Mouse (Mus musculus) neural tube, embryonic 13.5 days (tissue): Measurements from ENCODE around the gene Cep95. TPM values are rescaled to one million over a fixed set of nuclear protein-coding genes. Genes with fewer than 3 reads are reported as not detected.

Experiments used
- ATAC-seq: fragments of 200-750 bp; cut with Nextera tagmentation; 2 replicates; pipeline ENCODE4 v1.8.0; 2017; ENCODE audit warnings: low read depth, mild to moderate bottlenecking, moderate TSS enrichment, moderate library complexity
- H3K27ac ChIP-seq: fragments of 300-500 bp; sonication (generic); replicated peaks from 2 replicates; pipeline ENCODE4 v1.5.1; 2015; ENCODE audit warnings: moderate library complexity, mild to moderate bottlenecking, inconsistent platforms
- H3K27me3 ChIP-seq: fragments of 300-500 bp; sonication (generic); 2 replicates; pipeline ENCODE4 v1.6.1; 2015; ENCODE audit warnings: mild to moderate bottlenecking, inconsistent platforms
- H3K36me3 ChIP-seq: fragments of 300-500 bp; sonication (generic); 2 replicates; pipeline ENCODE4 v1.6.1; 2015; ENCODE audit warnings: mild to moderate bottlenecking, inconsistent platforms
- H3K4me1 ChIP-seq: fragments of 300-500 bp; sonication (generic); replicated peaks from 2 replicates; pipeline ENCODE4 v1.6.1; 2015; ENCODE audit warnings: inconsistent platforms
- H3K4me2 ChIP-seq: fragments of 300-500 bp; sonication (generic); 2 replicates; pipeline ENCODE4 v1.6.1; 2015; ENCODE audit warnings: inconsistent platforms, mild to moderate bottlenecking, moderate library complexity
- H3K4me3 ChIP-seq: fragments of 300-500 bp; sonication (generic); 2 replicates; pipeline ENCODE4 v1.5.1; 2015; ENCODE audit warnings: mild to moderate bottlenecking, inconsistent platforms
- H3K9ac ChIP-seq: fragments of 300-500 bp; sonication (generic); 2 replicates; pipeline ENCODE4 v1.6.1; 2015; ENCODE audit warnings: moderate library complexity, mild to moderate bottlenecking, inconsistent platforms
- H3K9me3 ChIP-seq: fragments of 300-500 bp; sonication (generic); 2 replicates; pipeline ENCODE4 v1.6.1; 2016; ENCODE audit warnings: inconsistent platforms
- WGBS: fragments of 180-500 bp; shearing (Covaris S2); methylation state at CpG from one replicate; pipeline ENCODE4 v1.1.7; 2015; 5-methylcytosine and 5-hydroxymethylcytosine counted together
- polyA plus RNA-seq: library from polyadenylated mRNA; unstranded; fragments of >200 nt; fragmentation: Nextera tagmentation; extraction: Ambion mirVana; gene quantifications from 2 replicates; pipeline ENCODE4 v1.2.1, GENCODE M21; 2015

The Cep95 gene
- polyA plus RNA-seq, 1 experiment from 2014 or later: 18.4 TPM

DNA sequence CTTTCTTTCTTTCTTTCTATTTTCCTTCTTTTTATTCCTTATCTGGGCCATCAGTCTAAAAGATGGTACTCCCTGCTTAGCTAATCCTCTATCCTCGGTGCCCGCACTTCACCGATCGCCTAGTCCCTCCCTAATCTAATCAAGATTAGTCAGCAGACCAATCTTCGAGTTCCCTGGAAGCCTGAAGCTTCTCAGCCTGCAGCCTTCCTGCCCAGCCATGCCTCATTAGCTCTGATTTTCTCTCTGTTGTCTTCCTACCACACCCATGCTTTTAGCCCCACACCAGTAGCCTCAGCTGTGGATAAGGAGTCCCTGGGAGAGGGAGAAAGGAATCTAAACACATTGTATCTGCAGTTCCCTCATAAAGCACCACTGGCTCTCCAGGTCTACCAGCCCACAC lies 33.5 kb upstream of the Cep95 start:
- no peaks in the 10 kb centered on the region for H3K4me1 ChIP-seq
- no peak overlapping the region for H3K27ac ChIP-seq
- ATAC-seq: no peak
- WGBS: 84% methylated on average over 5 of the region's 5 CpGs
- no peaks in the 10 kb centered on the region for H3K27me3 ChIP-seq
- H3K36me3 ChIP-seq: no peaks in the 10 kb centered on the region
- no peak overlapping the region for H3K9ac ChIP-seq
- no peak overlapping the region for H3K4me3 ChIP-seq
- H3K4me2 ChIP-seq: no peak overlapping the region
- no peaks in the 10 kb centered on the region for H3K9me3 ChIP-seq

DNA sequence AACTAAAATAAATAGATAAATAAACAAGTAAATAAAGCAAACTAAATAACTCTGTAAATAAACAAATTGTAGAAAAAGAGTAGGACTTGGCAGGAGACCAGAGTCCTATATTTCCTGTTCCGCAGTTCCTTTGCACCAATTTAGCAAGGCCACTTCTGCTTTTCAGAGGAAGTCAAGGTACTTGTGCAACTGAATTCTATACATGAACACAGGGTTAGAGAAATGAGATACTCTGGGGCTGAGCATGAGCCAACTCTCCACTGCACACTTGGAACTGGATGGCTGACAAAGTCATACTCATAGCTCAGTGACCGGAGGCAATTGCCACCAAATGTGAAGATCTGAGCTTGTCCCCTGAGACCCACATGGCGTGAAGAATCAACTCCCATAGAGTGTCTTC lies 30.0 kb upstream of the Cep95 start:
- no peak overlapping the region for H3K4me3 ChIP-seq
- H3K4me2 ChIP-seq: no peak overlapping the region
- 93% methylated on average over 3 of the region's 3 CpGs for WGBS
- no peak overlapping the region for H3K27ac ChIP-seq
- no peaks in the 10 kb centered on the region for H3K9me3 ChIP-seq
- no peaks in the 10 kb centered on the region for H3K36me3 ChIP-seq
- no peak for ATAC-seq
- no peaks in the 10 kb centered on the region for H3K27me3 ChIP-seq
- peaks cover 13% of the 10 kb centered on the region; the same call in 1 of the 2 replicates for H3K4me1 ChIP-seq
- no peak overlapping the region for H3K9ac ChIP-seq

DNA sequence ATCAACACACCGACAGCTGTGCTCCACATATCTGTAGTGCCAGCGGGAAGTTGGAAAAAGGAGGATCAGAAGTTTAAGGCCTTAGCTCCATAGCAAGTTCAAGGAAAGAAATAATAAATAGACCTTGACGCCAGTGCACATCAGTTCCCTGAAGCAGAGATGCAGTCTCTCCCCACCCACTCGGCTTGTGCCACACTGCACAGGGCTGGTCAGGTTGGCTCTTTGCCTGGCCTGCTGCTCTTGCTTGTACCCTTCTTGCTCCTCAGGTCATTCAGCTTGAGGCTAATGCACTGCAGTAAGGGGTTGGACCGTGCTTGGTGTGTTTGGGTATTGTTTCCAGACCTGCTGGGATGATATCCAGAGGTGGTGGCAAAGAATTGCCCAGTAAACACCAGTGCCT lies 28.5 kb upstream of the Cep95 start:
- H3K27ac ChIP-seq: no peak overlapping the region
- ATAC-seq: no peak
- no peak overlapping the region for H3K4me3 ChIP-seq
- H3K9ac ChIP-seq: no peak overlapping the region
- no peaks in the 10 kb centered on the region for H3K36me3 ChIP-seq
- no peaks in the 10 kb centered on the region for H3K27me3 ChIP-seq
- no peaks in the 10 kb centered on the region for H3K9me3 ChIP-seq
- peaks cover 13% of the 10 kb centered on the region; the same call in 1 of the 2 replicates for H3K4me1 ChIP-seq
- WGBS: 90% methylated on average over 5 of the region's 5 CpGs
- no peak overlapping the region for H3K4me2 ChIP-seq

- no peaks in the 10 kb centered on the region for H3K9me3 ChIP-seq
- H3K9ac ChIP-seq: no peak overlapping the region
- peaks cover 12% of the 10 kb centered on the region for H3K36me3 ChIP-seq
- no peak overlapping the region for H3K4me3 ChIP-seq
- no peaks in the 10 kb centered on the region for H3K27me3 ChIP-seq
- peaks cover 13% of the 10 kb centered on the region; the same call in 1 of the 2 replicates for H3K4me1 ChIP-seq
- H3K27ac ChIP-seq: no peak overlapping the region; the same call in 1 of the 2 replicates
- no peak overlapping the region for H3K4me2 ChIP-seq
- ATAC-seq: no peak
- 58% methylated on average over 5 of the region's 5 CpGs for WGBS
Measured at GRCm38 (mm10) chr11:106762139-106762799, 26.8 kb upstream of the Cep95 start.

DNA sequence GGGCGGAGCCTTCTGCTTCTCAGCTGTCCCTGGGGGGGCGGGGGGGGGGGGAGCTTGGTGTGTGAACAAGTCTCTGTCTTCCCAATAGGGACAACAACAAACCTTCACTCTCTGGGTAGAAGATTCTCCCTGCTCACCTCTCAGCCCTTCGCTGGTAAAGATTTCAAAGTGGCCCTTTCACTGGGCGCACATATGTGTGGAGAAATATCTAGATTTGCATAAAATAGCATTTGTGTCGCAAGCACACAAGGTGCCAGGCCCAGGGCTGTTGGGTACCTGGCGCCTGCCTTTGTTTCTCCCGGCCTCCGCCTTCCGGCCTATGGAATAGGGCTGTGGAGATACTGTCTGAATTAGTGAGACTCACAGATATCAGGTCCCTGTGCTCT lies 26.3 kb upstream of the Cep95 start:
- H3K36me3 ChIP-seq: peaks cover 18% of the 10 kb centered on the region
- H3K27me3 ChIP-seq: no peaks in the 10 kb centered on the region
- no peak overlapping the region for H3K27ac ChIP-seq
- no peak overlapping the region for H3K4me3 ChIP-seq
- H3K9me3 ChIP-seq: no peaks in the 10 kb centered on the region
- no peak overlapping the region for H3K9ac ChIP-seq
- no peak overlapping the region for H3K4me2 ChIP-seq
- peaks cover 13% of the 10 kb centered on the region; the same call in 1 of the 2 replicates for H3K4me1 ChIP-seq
- WGBS: 77% methylated on average over 9 of the region's 9 CpGs
- no peak for ATAC-seq

DNA sequence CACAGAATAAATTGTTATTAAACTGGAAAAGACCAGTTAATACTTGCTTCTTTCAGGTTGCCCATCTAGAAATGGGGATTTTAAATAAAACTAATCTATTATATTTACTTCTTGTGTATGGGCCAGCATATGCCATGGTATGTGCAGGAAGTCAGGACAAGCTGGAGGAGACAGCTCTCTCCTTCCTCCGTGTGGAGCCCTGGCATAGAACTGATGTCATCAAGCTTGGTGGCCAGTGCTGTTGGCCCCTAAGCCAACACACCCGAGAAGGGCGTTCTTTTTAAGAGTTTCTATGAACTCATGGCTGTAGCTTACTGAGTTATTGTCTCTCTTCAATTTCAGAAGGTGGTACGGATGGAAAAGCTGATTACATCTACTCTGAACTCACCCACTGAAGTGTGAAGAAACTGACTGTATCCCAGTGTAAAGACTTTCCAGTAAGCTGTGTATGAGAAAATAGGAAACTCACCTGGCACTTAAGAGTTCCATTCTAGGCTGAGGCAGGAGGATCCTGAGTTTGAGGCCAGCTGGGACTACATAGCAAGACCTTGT lies 22.4 kb upstream of the Cep95 start:
- WGBS: 91% methylated on average over 4 of the region's 4 CpGs
- ATAC-seq: no peak
- Histone ChIP-seq H3K9ac (no peak overlapping the region), H3K4me2 (no peak overlapping the region), H3K36me3 (peaks cover 52% of the 10 kb centered on the region), H3K27me3 (no peaks in the 10 kb centered on the region), H3K4me1 (peaks cover 13% of the 10 kb centered on the region; the same call in 1 of the 2 replicates), H3K27ac (no peak overlapping the region), H3K4me3 (no peak overlapping the region), H3K9me3 (no peaks in the 10 kb centered on the region)

- H3K4me3 ChIP-seq: no peak overlapping the region
- H3K9me3 ChIP-seq: no peaks in the 10 kb centered on the region
- ATAC-seq: no peak
- peaks cover 7% of the 10 kb centered on the region; the same call in 1 of the 2 replicates for H3K4me1 ChIP-seq
- H3K27ac ChIP-seq: no peak overlapping the region
- no peaks in the 10 kb centered on the region for H3K27me3 ChIP-seq
- H3K9ac ChIP-seq: no peak overlapping the region
- H3K36me3 ChIP-seq: peaks cover 58% of the 10 kb centered on the region
- 91% methylated on average over 4 of the region's 4 CpGs for whole genome bisulfite sequencing
- no peak overlapping the region for H3K4me2 ChIP-seq
Measured at GRCm38 (mm10) chr11:106767516-106767915, 21.5 kb upstream of the Cep95 start.

GRCm38 (mm10) chr11:106770195-106770974 lies 18.7 kb upstream of the Cep95 start:
- no peaks in the 10 kb centered on the region for H3K4me1 ChIP-seq
- H3K36me3 ChIP-seq: peaks cover 86% of the 10 kb centered on the region
- no peaks in the 10 kb centered on the region for H3K27me3 ChIP-seq
- ATAC-seq: no peak
- H3K27ac ChIP-seq: no peak overlapping the region
- no peaks in the 10 kb centered on the region for H3K9me3 ChIP-seq
- no peak overlapping the region for H3K9ac ChIP-seq
- no peak overlapping the region for H3K4me3 ChIP-seq
- WGBS: 96% methylated on average over 9 of the region's 9 CpGs
- H3K4me2 ChIP-seq: no peak overlapping the region

GRCm38 (mm10) chr11:106773061-106773460 lies 16.0 kb upstream of the Cep95 start:
- H3K27ac ChIP-seq: no peak overlapping the region
- no peak for ATAC-seq
- no peak overlapping the region for H3K4me3 ChIP-seq
- H3K27me3 ChIP-seq: no peaks in the 10 kb centered on the region
- no peak overlapping the region for H3K4me2 ChIP-seq
- WGBS: 93% methylated on average over 9 of the region's 9 CpGs
- no peak overlapping the region for H3K9ac ChIP-seq
- no peaks in the 10 kb centered on the region for H3K9me3 ChIP-seq
- H3K4me1 ChIP-seq: peaks cover 8% of the 10 kb centered on the region
- peaks cover 79% of the 10 kb centered on the region for H3K36me3 ChIP-seq

GRCm38 (mm10) chr11:106776960-106777359 lies 12.1 kb upstream of the Cep95 start:
- Histone ChIP-seq H3K4me1 (peaks cover 23% of the 10 kb centered on the region), H3K9me3 (no peaks in the 10 kb centered on the region), H3K27ac (no peak overlapping the region), H3K36me3 (peaks cover 65% of the 10 kb centered on the region), H3K4me3 (no peak overlapping the region), H3K9ac (no peak overlapping the region), H3K27me3 (no peaks in the 10 kb centered on the region), H3K4me2 (no peak overlapping the region)
- ATAC-seq: no peak
- WGBS: 94% methylated on average over 4 of the region's 4 CpGs

DNA sequence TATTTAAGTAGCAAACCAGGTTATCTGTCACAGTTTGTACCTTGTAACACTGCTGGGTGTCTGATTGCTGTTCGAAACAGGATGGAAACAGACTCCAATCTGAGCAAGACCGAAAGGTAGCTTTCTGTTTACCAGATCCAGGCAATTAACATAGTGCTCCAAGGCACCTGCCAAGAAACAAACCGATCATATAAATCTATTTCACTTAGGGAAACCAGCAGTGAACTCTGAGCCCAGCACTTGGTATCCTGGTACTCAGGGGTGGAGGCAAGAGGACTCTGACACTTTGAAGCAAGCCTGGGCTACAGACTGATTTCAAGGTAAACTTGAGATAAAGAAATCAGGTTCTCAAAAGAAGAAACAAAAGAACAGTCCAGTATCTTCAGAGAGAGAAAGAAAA lies 11.7 kb upstream of the Cep95 start:
- no peaks in the 10 kb centered on the region for H3K9me3 ChIP-seq
- no peak overlapping the region for H3K4me2 ChIP-seq
- peak overlapping the region; percentile 22; the same call in 1 of the 2 replicates for H3K9ac ChIP-seq
- H3K4me1 ChIP-seq: peaks cover 27% of the 10 kb centered on the region
- no peaks in the 10 kb centered on the region for H3K27me3 ChIP-seq
- WGBS: 93% methylated on average over 3 of the region's 3 CpGs
- no peak overlapping the region for H3K27ac ChIP-seq
- H3K4me3 ChIP-seq: no peak overlapping the region
- H3K36me3 ChIP-seq: peaks cover 65% of the 10 kb centered on the region
- ATAC-seq: no peak

DNA sequence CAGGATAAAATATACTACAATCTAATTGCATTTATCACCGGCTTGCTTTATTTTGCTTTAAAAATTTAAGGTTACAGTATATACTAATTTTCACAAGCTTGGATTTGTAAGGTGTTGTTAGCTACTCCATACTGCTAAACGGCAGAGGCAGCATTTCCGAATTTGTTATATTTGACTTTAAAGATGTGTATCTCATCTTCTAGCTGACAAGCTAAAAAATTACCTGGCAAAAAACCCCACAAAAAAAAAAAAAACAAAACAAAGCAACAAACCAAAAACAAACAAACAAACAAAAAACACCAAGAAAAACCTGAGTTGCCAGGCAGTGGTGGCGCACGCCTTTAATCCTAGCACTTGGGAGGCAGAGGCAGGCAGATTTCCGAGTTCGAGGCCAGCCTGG lies 10.9 kb upstream of the Cep95 start:
- H3K36me3 ChIP-seq: peaks cover 65% of the 10 kb centered on the region
- H3K9ac ChIP-seq: no peak overlapping the region
- WGBS: 95% methylated on average over 7 of the region's 7 CpGs
- peaks cover 35% of the 10 kb centered on the region for H3K4me1 ChIP-seq
- no peaks in the 10 kb centered on the region for H3K9me3 ChIP-seq
- H3K27me3 ChIP-seq: no peaks in the 10 kb centered on the region
- peak overlapping the region; percentile 91 for H3K4me2 ChIP-seq
- no peak for ATAC-seq
- no peak overlapping the region for H3K27ac ChIP-seq
- H3K4me3 ChIP-seq: 0 out of 2 replicates have a peak overlapping the region, but pooled peaks have one; percentile 78
